Mouse (Mus musculus) embryonic fibroblast, embryonic 13.5 days (primary cell): ENCODE results near the gene Iars. TPM values are rescaled to one million over a fixed set of nuclear protein-coding genes. Genes with fewer than 3 reads are reported as not detected.

ENCODE experiments used
- H3K27ac ChIP-seq: 2 replicates; pipeline ENCODE4 v1.5.1; 2012; ENCODE audit warnings: low read length, control low read depth, inconsistent platforms; ENCODE audit not compliant: insufficient read depth
- H3K4me1 ChIP-seq: 2 replicates; pipeline ENCODE4 v1.6.1; 2011; ENCODE audit warnings: low read length; ENCODE audit not compliant: control insufficient read depth, insufficient read depth
- H3K4me3 ChIP-seq: 2 replicates; pipeline ENCODE4 v1.5.1; 2011; ENCODE audit warnings: mild to moderate bottlenecking, control low read depth, low read length; ENCODE audit not compliant: insufficient read depth
- CTCF ChIP-seq: IDR thresholded peaks from 2 replicates; pipeline ENCODE4 v1.5.1; 2011; ENCODE audit warnings: mild to moderate bottlenecking, control low read depth, low read length, moderate library complexity, borderline replicate concordance; ENCODE audit not compliant: insufficient read depth
- POLR2A ChIP-seq: IDR thresholded peaks from 2 replicates; pipeline ENCODE4 v1.6.1; 2011; ENCODE audit warnings: low read depth, mild to moderate bottlenecking, control low read depth, low read length, moderate library complexity
- polyA plus RNA-seq: library from polyadenylated mRNA; stranded (reverse); fragments of >200 nt; gene quantifications from 2 replicates; pipeline ENCODE4 v1.2.4, GENCODE M21; 2011; ENCODE audit warnings: low read depth; ENCODE audit not compliant: missing spikeins, insufficient read length

Gene Iars
- polyA plus RNA-seq, 1 experiment, result 158 TPM

GRCm38 (mm10) chr13:49719310-49719709, 37.4 kb downstream of the Iars start:
- TF ChIP-seq CTCF (no peak), POLR2A (no peak)
- no peak overlapping the region for H3K27ac ChIP-seq
- no peaks in the 10 kb centered on the region for H3K4me1 ChIP-seq
- H3K4me3 ChIP-seq, result no peak overlapping the region

- no peak for TF ChIP-seq CTCF
- no peak for TF ChIP-seq POLR2A
- no peak overlapping the region for H3K4me3 ChIP-seq
- no peak overlapping the region for H3K27ac ChIP-seq
- no peaks in the 10 kb centered on the region for H3K4me1 ChIP-seq
Measured at GRCm38 (mm10) chr13:49736430-49736829, 54.5 kb downstream of the Iars start.

- no peak for TF ChIP-seq CTCF
- no peak for TF ChIP-seq POLR2A
- no peak overlapping the region for H3K4me3 ChIP-seq
- H3K27ac ChIP-seq, result no peak overlapping the region
- no peaks in the 10 kb centered on the region for H3K4me1 ChIP-seq
Measured at GRCm38 (mm10) chr13:49738011-49738410, 56.1 kb downstream of the Iars start.

- no peak for TF ChIP-seq CTCF
- no peak for TF ChIP-seq POLR2A
- Histone ChIP-seq H3K27ac (no peak overlapping the region), H3K4me3 (no peak overlapping the region), H3K4me1 (no peaks in the 10 kb centered on the region)
Measured at GRCm38 (mm10) chr13:49741285-49742040, 59.6 kb downstream of the Iars start.

GRCm38 (mm10) chr13:49756591-49756990, 74.7 kb downstream of the Iars start:
- H3K27ac ChIP-seq, result no peak overlapping the region
- TF ChIP-seq CTCF, result no peak
- TF ChIP-seq POLR2A, result no peak
- H3K4me1 ChIP-seq, result no peaks in the 10 kb centered on the region
- no peak overlapping the region for H3K4me3 ChIP-seq

- no peak overlapping the region for H3K27ac ChIP-seq
- no peak overlapping the region for H3K4me3 ChIP-seq
- H3K4me1 ChIP-seq, result no peaks in the 10 kb centered on the region
- TF ChIP-seq POLR2A (no peak), CTCF (no peak)
Measured at GRCm38 (mm10) chr13:49757966-49758365, 76.1 kb downstream of the Iars start.

GRCm38 (mm10) chr13:49760675-49761074, 78.8 kb downstream of the Iars start:
- no peak overlapping the region for H3K27ac ChIP-seq
- TF ChIP-seq CTCF, result no peak
- TF ChIP-seq POLR2A, result no peak
- H3K4me3 ChIP-seq, result no peak overlapping the region
- no peaks in the 10 kb centered on the region for H3K4me1 ChIP-seq

GRCm38 (mm10) chr13:49762208-49762607, 80.3 kb downstream of the Iars start:
- Histone ChIP-seq H3K4me1 (no peaks in the 10 kb centered on the region), H3K4me3 (no peak overlapping the region), H3K27ac (no peak overlapping the region)
- TF ChIP-seq CTCF (no peak), POLR2A (no peak)

- no peak for TF ChIP-seq CTCF
- no peak overlapping the region for H3K4me3 ChIP-seq
- H3K27ac ChIP-seq, result no peak overlapping the region
- H3K4me1 ChIP-seq, result no peaks in the 10 kb centered on the region
Measured at GRCm38 (mm10) chr13:49765306-49765705, 83.4 kb downstream of the Iars start.

GRCm38 (mm10) chr13:49766269-49766668, 84.4 kb downstream of the Iars start:
- Histone ChIP-seq H3K4me1 (no peaks in the 10 kb centered on the region), H3K4me3 (no peak overlapping the region), H3K27ac (no peak overlapping the region)
- TF ChIP-seq POLR2A (no peak), CTCF (no peak)
